In the genomic region with DNA sequence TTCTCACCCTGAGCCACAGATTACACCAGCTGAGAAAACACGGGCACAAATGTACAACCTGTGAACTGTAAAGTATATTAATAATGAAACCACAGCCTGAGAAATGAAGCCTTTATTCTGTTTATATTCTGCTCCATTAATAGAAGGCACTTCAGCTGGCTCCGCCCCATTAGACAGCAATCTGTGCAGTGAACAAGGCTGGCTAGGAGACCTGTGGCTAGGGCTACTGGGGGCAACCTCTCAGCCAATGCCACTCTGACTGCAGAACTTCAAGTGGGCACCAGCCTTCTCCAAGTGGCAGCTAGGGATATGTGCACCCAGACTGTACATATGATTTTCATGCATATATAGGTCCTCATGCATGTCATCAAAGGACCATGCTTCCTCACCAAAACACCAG, we compare ENCODE assay signal across 28 mouse cellular contexts.
DNase-seq lines count a peak whose midpoint lies in the region; ATAC-seq and TF ChIP-seq lines count a peak whose summit lies in the region.
"Had no signal": no experiment of that assay in that cellular context is flagged by ENCODE, and none has a peak within 500 bp of the region (broad histone marks: within the 10 kb centered on the region; RNA-seq: fewer than 3 reads in every experiment).

No protein-coding gene starts in this region.

- TF ChIP-seq CTCF in lung, adult 2 months (IDR thresholded peaks at IDR 0.05; ENCODE audit: insufficient read depth, low read length) = no peak

- 86% methylated on average over 2 of the region's 2 CpGs for WGBS in midbrain, embryonic 13.5 days
- WGBS in midbrain, embryonic 14.5 days = 89% methylated on average over 2 of the region's 2 CpGs
- WGBS in neural tube, embryonic 14.5 days = 60% methylated on average over 2 of the region's 2 CpGs
- 82% methylated on average over 2 of the region's 2 CpGs for WGBS in lung, adult 2 months

- no peak overlapping the region for H3K27ac ChIP-seq in midbrain, embryonic 13.5 days
- H3K27ac ChIP-seq in midbrain, embryonic 14.5 days (replicated peaks; ENCODE audit: low read depth, low read length) = no peak overlapping the region
- no peak overlapping the region for H3K27ac ChIP-seq in neural tube, embryonic 14.5 days (ENCODE audit: low read depth, low read length)
- H3K27ac ChIP-seq: embryonic facial prominence, embryonic 15.5 days; forebrain, embryonic 13.5 days; heart, embryonic 10.5 days; heart, embryonic 15.5 days; kidney, postnatal 0 days; limb, embryonic 10.5 days; limb, embryonic 15.5 days; liver, embryonic 13.5 days; macrophage had no signal

- H3K27me3 ChIP-seq in midbrain, embryonic 13.5 days = no peaks in the 10 kb centered on the region
- no peaks in the 10 kb centered on the region for H3K27me3 ChIP-seq in midbrain, embryonic 14.5 days (ENCODE audit: control insufficient read depth, insufficient read depth, low read length)
- no peaks in the 10 kb centered on the region for H3K27me3 ChIP-seq in neural tube, embryonic 14.5 days (ENCODE audit: control insufficient read depth, insufficient read depth, low read length)
- H3K27me3 ChIP-seq: embryonic facial prominence, embryonic 15.5 days; forebrain, embryonic 13.5 days; heart, embryonic 15.5 days; limb, embryonic 15.5 days; liver, embryonic 13.5 days had no signal

- peak; percentile 50; the same call in 1 of the 2 replicates for ATAC-seq in midbrain, embryonic 13.5 days
- no peak for ATAC-seq in midbrain, embryonic 14.5 days (ENCODE audit: low FRiP score, low TSS enrichment)
- peak; percentile 61; the same call in 1 of the 2 replicates for ATAC-seq in neural tube, embryonic 14.5 days (ENCODE audit: low read depth)
- ATAC-seq: intestine, embryonic 16.5 days had no signal

- peak; percentile 52 for DNase-seq in cerebellum, adult 9-10 months
- DNase-seq in cerebellum, adult 18-20 months = no peak
- peak; percentile 79 for DNase-seq in heart, adult 11 months
- DNase-seq in heart, postnatal 14 days = no peak
- no peak for DNase-seq in midbrain, embryonic 14.5 days
- DNase-seq in lung, adult 2 months = no peak
- DNase-seq: adrenal gland, postnatal 10 days; gastrocnemius, postnatal 14 days; heart, postnatal 36 days; kidney, adult 8-10 months; kidney, postnatal 4 days; liver, embryonic 13.5 days; lung, adult 18-20 months; lung, postnatal 10 days; retina, postnatal 1 day; right cerebral cortex, postnatal 14 days had no signal

- intact Hi-C loops in heart, postnatal 14 days (cut with DNase I) = no loop called here

- H3K9ac ChIP-seq in midbrain, embryonic 13.5 days (replicated peaks) = no peak overlapping the region
- no peak overlapping the region for H3K9ac ChIP-seq in midbrain, embryonic 14.5 days (replicated peaks; ENCODE audit: low read length)
- H3K9ac ChIP-seq in neural tube, embryonic 14.5 days (replicated peaks; ENCODE audit: low read depth, low read length) = no peak overlapping the region
- H3K9ac ChIP-seq: embryonic facial prominence, embryonic 15.5 days; forebrain, embryonic 13.5 days; heart, embryonic 15.5 days; limb, embryonic 15.5 days; liver, embryonic 13.5 days had no signal

- TF ChIP-seq POLR2A in lung, adult 2 months (IDR thresholded peaks at IDR 0.05; ENCODE audit: borderline replicate concordance, extremely low read depth, low read depth, low read length) = no peak

- no peak overlapping the region for H3K4me3 ChIP-seq in midbrain, embryonic 13.5 days (replicated peaks)
- H3K4me3 ChIP-seq in midbrain, embryonic 14.5 days (replicated peaks; ENCODE audit: low read depth, low read length) = no peak overlapping the region
- H3K4me3 ChIP-seq in neural tube, embryonic 14.5 days (ENCODE audit: low read depth, low read length) = no peak overlapping the region
- no peak overlapping the region for H3K4me3 ChIP-seq in lung, adult 2 months (replicated peaks; ENCODE audit: extremely low read depth, low read depth, low read length)
- H3K4me3 ChIP-seq: embryonic facial prominence, embryonic 15.5 days; forebrain, embryonic 13.5 days; heart, embryonic 10.5 days; heart, embryonic 15.5 days; limb, embryonic 10.5 days; limb, embryonic 15.5 days; liver, embryonic 13.5 days had no signal

- no peaks in the 10 kb centered on the region for H3K9me3 ChIP-seq in midbrain, embryonic 13.5 days
- H3K9me3 ChIP-seq in midbrain, embryonic 14.5 days (ENCODE audit: control insufficient read depth, low read length) = no peaks in the 10 kb centered on the region
- H3K9me3 ChIP-seq in neural tube, embryonic 14.5 days (ENCODE audit: control insufficient read depth, low read length) = no peaks in the 10 kb centered on the region
- H3K9me3 ChIP-seq: embryonic facial prominence, embryonic 15.5 days; forebrain, embryonic 13.5 days; heart, embryonic 10.5 days; heart, embryonic 15.5 days; limb, embryonic 10.5 days; limb, embryonic 15.5 days; liver, embryonic 13.5 days had no signal

- H3K36me3 ChIP-seq in midbrain, embryonic 13.5 days = no peaks in the 10 kb centered on the region
- H3K36me3 ChIP-seq in midbrain, embryonic 14.5 days (ENCODE audit: control insufficient read depth, insufficient read depth, low read length) = no peaks in the 10 kb centered on the region
- no peaks in the 10 kb centered on the region for H3K36me3 ChIP-seq in neural tube, embryonic 14.5 days (ENCODE audit: control insufficient read depth, insufficient read depth, low read length)
- H3K36me3 ChIP-seq: embryonic facial prominence, embryonic 15.5 days; G1E; heart, embryonic 10.5 days; heart, embryonic 15.5 days; limb, embryonic 10.5 days; limb, embryonic 15.5 days; liver, embryonic 13.5 days had no signal

- no peak overlapping the region for H3K4me2 ChIP-seq in midbrain, embryonic 13.5 days (replicated peaks)
- no peak overlapping the region for H3K4me2 ChIP-seq in midbrain, embryonic 14.5 days (ENCODE audit: low read length)
- H3K4me2 ChIP-seq in neural tube, embryonic 14.5 days (ENCODE audit: low read depth, low read length) = no peak overlapping the region
- H3K4me2 ChIP-seq: embryonic facial prominence, embryonic 15.5 days; forebrain, embryonic 13.5 days; heart, embryonic 15.5 days; limb, embryonic 15.5 days; liver, embryonic 13.5 days had no signal

- H3K4me1 ChIP-seq in midbrain, embryonic 13.5 days (replicated peaks) = peaks cover 14% of the 10 kb centered on the region; the same call in 1 of the 2 replicates
- 0 out of 2 replicates have a peak, but pooled peaks cover 4% of the 10 kb centered on the region for H3K4me1 ChIP-seq in midbrain, embryonic 14.5 days (ENCODE audit: control insufficient read depth, insufficient read depth, low read length)
- peaks cover 7% of the 10 kb centered on the region; the same call in 1 of the 2 replicates for H3K4me1 ChIP-seq in neural tube, embryonic 14.5 days (ENCODE audit: control insufficient read depth, insufficient read depth, low read length)
- no peaks in the 10 kb centered on the region for H3K4me1 ChIP-seq in lung, adult 2 months (ENCODE audit: control insufficient read depth, insufficient read depth, low read length)
- H3K4me1 ChIP-seq: embryonic facial prominence, embryonic 15.5 days; heart, embryonic 10.5 days; limb, embryonic 15.5 days; liver, embryonic 13.5 days had no signal

Comparison
In these comparisons a context has a peak if more than half of its experiments do, and no peak if none do; other contexts are left out.
1. DNase-seq: peak in cerebellum, adult 9-10 months (single experiment) and heart, adult 11 months (single experiment); none in cerebellum, adult 18-20 months (0 of 2), heart, postnatal 14 days (0 of 2), midbrain, embryonic 14.5 days (single experiment) and lung, adult 2 months (single experiment).